Mouse (Mus musculus) liver, postnatal 0 days (tissue): ENCODE data around the gene Commd1.

Source experiments
- CTCF ChIP-seq: sonication (generic); IDR thresholded peaks from 2 replicates; pipeline ENCODE4 v1.5.1; 2016; ENCODE audit warnings: antibody characterized with exemption, low read depth
- EP300 ChIP-seq: IDR thresholded peaks from 2 replicates; pipeline ENCODE4 v1.6.1; 2016; ENCODE audit warnings: antibody characterized with exemption, low read depth, mild to moderate bottlenecking

GRCm38 (mm10) chr11:22932167-22932566, 50.0 kb downstream of the Commd1 start:
- TF ChIP-seq EP300 = no peak
- TF ChIP-seq CTCF = no peak
